Mouse (Mus musculus) macrophage (primary cell): Measurements from ENCODE around the gene Tti1. TPM values are rescaled to one million over a fixed set of nuclear protein-coding genes. Genes with fewer than 3 reads are reported as not detected.
"Not testable (repeated sequence)": the region's sequence is repeated elsewhere in the genome, so short reads cannot be mapped to it uniquely, and the experiment has no call there.

ENCODE experiments used
- H3K27ac ChIP-seq: fragments of 350-480 bp; formaldehyde crosslinking; 2 replicates; pipeline ENCODE4 v1.9.0; 2021
- H3K36me3 ChIP-seq: fragments of 350-480 bp; formaldehyde crosslinking; 2 replicates; pipeline ENCODE4 v1.9.0; 2021; ENCODE audit errors: inconsistent target
- H3K4me3 ChIP-seq: fragments of 350-480 bp; formaldehyde crosslinking; 2 replicates; pipeline ENCODE4 v1.9.0; 2021; ENCODE audit errors: inconsistent target
- H3K79me2 ChIP-seq: fragments of 350-480 bp; formaldehyde crosslinking; 2 replicates; pipeline ENCODE4 v1.9.0; 2021; ENCODE audit errors: inconsistent target
- WGBS: methylation state at CpG from one replicate; pipeline ENCODE4 v1.1.7; 2026; ENCODE audit warnings: inconsistent platforms; ENCODE audit not compliant: missing documents; 5-methylcytosine and 5-hydroxymethylcytosine counted together
- polyA plus RNA-seq: library from polyadenylated mRNA; stranded (reverse); fragments of 250-400 nt; gene quantifications from 3 replicates; pipeline ENCODE4 v1.2.4, GENCODE M21; 2018; ENCODE audit warnings: inconsistent platforms

Gene Tti1
- polyA plus RNA-seq, 1 experiment from 2014 or later: 14.3 TPM

DNA sequence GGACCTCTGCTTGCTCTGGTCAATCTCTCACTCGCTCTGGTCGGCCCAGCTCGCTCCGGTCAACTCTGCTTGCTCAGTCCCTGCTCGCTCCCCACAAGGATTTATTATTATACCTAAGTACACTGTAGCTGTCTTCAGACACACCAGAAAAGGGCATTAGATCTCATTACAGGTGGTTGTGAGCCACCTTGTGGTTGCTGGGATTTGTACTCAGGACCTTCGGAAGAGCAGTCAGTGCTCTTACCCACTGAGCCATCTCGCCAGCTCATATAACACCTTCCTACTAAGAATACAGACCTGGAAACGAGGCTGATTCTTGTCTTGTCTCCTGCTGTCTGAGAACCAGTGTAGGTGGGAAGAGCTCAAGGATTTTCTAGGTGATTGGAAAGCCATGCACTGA lies 27.1 kb upstream of the Tti1 start:
- H3K36me3 ChIP-seq: peaks cover 61% of the 10 kb centered on the region
- H3K4me3 ChIP-seq, H3K27ac ChIP-seq, H3K79me2 ChIP-seq: not testable (repeated sequence)
- WGBS: 95% methylated on average over 8 of the region's 8 CpGs

DNA sequence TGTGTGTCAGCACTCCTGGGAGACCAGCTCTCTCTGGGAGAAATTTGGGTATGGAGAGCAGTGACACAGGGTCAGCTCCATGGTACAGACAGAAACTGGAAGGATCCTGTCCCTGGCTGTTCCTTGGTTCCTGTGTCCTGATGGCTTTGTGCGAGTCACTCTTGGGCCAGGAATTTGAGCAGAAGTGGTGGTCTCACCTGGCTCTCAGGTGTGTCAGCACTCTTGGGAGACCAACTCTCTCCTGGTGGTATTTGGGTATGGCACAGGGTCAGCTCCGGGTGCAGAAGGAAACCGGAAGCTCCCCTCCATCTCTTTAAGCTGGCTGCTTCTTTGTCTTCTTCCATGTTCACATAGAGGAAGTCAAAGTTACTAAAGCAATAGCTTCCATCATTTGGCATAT lies 26.4 kb upstream of the Tti1 start:
- Histone ChIP-seq H3K36me3 (peaks cover 60% of the 10 kb centered on the region), H3K27ac (no peak overlapping the region), H3K4me3 (no peak overlapping the region), H3K79me2 (no peaks in the 10 kb centered on the region)
- WGBS: 86% methylated on average over 3 of the region's 3 CpGs

GRCm38 (mm10) chr2:158050116-158050515 lies 21.9 kb upstream of the Tti1 start:
- 97% methylated on average over 8 of the region's 8 CpGs for WGBS

GRCm38 (mm10) chr2:158048718-158049117 lies 20.5 kb upstream of the Tti1 start:
- no peaks in the 10 kb centered on the region for H3K79me2 ChIP-seq
- H3K36me3 ChIP-seq: peaks cover 44% of the 10 kb centered on the region
- H3K4me3 ChIP-seq: no peak overlapping the region
- 100% methylated on average over 1 of the region's 1 CpGs for whole genome bisulfite sequencing
- H3K27ac ChIP-seq: no peak overlapping the region

More at GRCm38 (mm10) chr2:158050116-158050515, 21.9 kb upstream of the Tti1 start:
- peaks cover 42% of the 10 kb centered on the region for H3K36me3 ChIP-seq
- no peak overlapping the region for H3K27ac ChIP-seq
- H3K79me2 ChIP-seq: no peaks in the 10 kb centered on the region
- H3K4me3 ChIP-seq: no peak overlapping the region

DNA sequence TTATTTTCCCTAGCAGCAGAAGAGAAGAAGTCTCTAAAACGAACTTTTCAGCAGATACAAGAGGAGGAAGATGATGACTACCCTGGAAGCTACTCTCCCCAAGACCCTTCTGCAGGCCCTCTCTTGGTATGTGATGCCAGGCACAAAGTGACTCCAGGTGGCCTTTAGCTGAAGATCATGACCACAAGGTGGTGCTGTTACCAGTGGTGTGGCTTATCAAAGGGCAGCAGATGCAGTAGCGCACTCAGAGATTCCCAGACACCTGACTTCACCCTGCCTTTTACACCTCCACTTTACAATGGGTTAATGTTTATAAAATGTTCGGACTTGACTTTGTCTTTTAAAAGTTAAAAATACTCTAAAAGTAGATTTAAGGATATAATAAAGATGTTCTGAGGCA lies 19.7 kb upstream of the Tti1 start:
- Histone ChIP-seq H3K27ac (no peak overlapping the region), H3K4me3 (no peak overlapping the region), H3K79me2 (no peaks in the 10 kb centered on the region), H3K36me3 (peaks cover 49% of the 10 kb centered on the region)
- 80% methylated on average over 3 of the region's 3 CpGs for WGBS

- Histone ChIP-seq H3K79me2 (peaks cover 7% of the 10 kb centered on the region; the same call in 1 of the 2 replicates), H3K4me3 (no peak overlapping the region), H3K27ac (no peak overlapping the region), H3K36me3 (peaks cover 35% of the 10 kb centered on the region)
- 42% methylated on average over 4 of the region's 4 CpGs for WGBS
Observed at GRCm38 (mm10) chr2:158046186-158046585, 18.0 kb upstream of the Tti1 start.

GRCm38 (mm10) chr2:158043504-158043903 lies 15.3 kb upstream of the Tti1 start:
- Histone ChIP-seq H3K27ac (no peak overlapping the region), H3K4me3 (no peak overlapping the region), H3K79me2 (peaks cover 31% of the 10 kb centered on the region; the same call in 1 of the 2 replicates), H3K36me3 (peaks cover 27% of the 10 kb centered on the region)
- WGBS: 97% methylated on average over 8 of the region's 8 CpGs

DNA sequence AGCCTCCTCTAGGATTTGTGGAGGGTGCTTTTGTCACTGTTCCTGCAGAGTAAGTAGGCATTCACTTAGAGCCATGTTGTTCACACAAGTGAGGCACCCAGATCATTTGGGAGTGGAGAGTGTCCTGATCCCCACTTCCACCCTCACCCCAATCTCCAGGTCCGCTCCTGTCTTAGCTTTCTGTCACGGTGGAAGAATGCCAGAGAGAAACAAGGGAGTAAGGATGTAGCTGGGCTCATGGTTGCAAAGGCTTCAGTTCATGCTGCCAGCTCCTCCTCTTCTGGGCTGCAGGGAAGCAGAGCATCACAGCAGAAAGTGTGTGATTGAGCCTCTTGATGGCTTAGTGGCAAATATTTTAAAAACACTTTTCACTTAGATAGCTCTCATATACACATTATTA lies 12.2 kb upstream of the Tti1 start:
- peaks cover 24% of the 10 kb centered on the region for H3K36me3 ChIP-seq

DNA sequence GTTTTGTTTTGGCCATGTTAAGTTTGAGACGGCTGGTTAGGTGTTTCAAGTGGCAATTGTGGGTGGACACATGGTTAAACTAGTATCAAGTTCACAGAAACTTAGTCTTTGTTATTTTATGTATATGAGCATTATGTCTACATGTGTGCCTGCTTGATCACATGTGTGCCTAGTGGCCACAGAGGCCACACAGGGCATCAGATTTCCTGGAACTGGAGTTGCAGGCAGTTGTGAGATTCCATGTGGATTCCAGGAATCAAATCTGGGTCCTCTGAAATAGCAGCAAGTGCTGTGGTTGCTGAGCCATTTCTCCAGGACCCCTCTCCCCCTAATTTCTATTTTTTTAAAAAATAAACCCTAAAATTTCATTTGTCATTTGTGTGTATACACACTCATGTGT lies 11.4 kb upstream of the Tti1 start:
- no peak overlapping the region for H3K27ac ChIP-seq
- 100% methylated on average over 1 of the region's 1 CpGs for WGBS
- H3K79me2 ChIP-seq: peaks cover 70% of the 10 kb centered on the region
- H3K4me3 ChIP-seq: no peak overlapping the region
- H3K36me3 ChIP-seq: peaks cover 24% of the 10 kb centered on the region

More for the DNA sequence above, 12.2 kb upstream of the Tti1 start:
- WGBS: 95% methylated on average over 2 of the region's 2 CpGs
- Histone ChIP-seq H3K4me3 (no peak overlapping the region), H3K79me2 (peaks cover 62% of the 10 kb centered on the region), H3K27ac (no peak overlapping the region)

- peaks cover 17% of the 10 kb centered on the region; the same call in 1 of the 2 replicates for H3K36me3 ChIP-seq
- WGBS: 100% methylated on average over 1 of the region's 1 CpGs
- H3K4me3 ChIP-seq: no peak overlapping the region
- H3K79me2 ChIP-seq: peaks cover 91% of the 10 kb centered on the region
- no peak overlapping the region for H3K27ac ChIP-seq
Observed at GRCm38 (mm10) chr2:158037571-158037970, 9.3 kb upstream of the Tti1 start.

DNA sequence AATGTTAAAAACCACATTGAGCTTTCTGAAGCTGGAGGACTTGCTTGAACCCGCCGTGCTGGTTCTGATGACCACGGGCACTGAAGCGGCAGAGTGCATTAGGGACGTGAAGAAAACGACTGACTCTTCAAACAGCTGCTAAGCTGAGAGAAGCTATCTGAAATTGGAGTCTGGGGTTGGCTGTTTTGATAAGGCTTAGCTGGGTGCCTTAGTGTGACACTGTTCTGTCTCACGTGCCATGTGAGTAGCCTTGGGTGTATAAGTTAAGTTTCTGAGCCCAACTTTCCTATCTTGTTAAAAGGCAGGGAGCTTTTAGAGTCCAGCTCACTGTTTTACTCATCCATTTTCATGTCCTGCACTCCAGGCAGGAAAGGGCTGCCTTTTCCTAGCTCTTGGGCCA lies 8.7 kb upstream of the Tti1 start:
- 100% methylated on average over 7 of the region's 7 CpGs for WGBS
- Histone ChIP-seq H3K36me3 (peaks cover 17% of the 10 kb centered on the region; the same call in 1 of the 2 replicates), H3K79me2 (peaks cover 97% of the 10 kb centered on the region), H3K27ac (no peak overlapping the region), H3K4me3 (no peak overlapping the region)

GRCm38 (mm10) chr2:158036408-158036807 lies 8.2 kb upstream of the Tti1 start:
- H3K4me3 ChIP-seq: no peak overlapping the region
- peaks cover 17% of the 10 kb centered on the region; the same call in 1 of the 2 replicates for H3K36me3 ChIP-seq
- 93% methylated on average over 5 of the region's 6 CpGs for WGBS
- peaks cover 98% of the 10 kb centered on the region for H3K79me2 ChIP-seq
- no peak overlapping the region for H3K27ac ChIP-seq

- 97% methylated on average over 2 of the region's 2 CpGs for WGBS
- Histone ChIP-seq H3K4me3 (no peak overlapping the region), H3K79me2 (peaks cover 99% of the 10 kb centered on the region), H3K36me3 (peaks cover 16% of the 10 kb centered on the region; the same call in 1 of the 2 replicates), H3K27ac (no peak overlapping the region)
Observed at GRCm38 (mm10) chr2:158035813-158036212, 7.6 kb upstream of the Tti1 start.

DNA sequence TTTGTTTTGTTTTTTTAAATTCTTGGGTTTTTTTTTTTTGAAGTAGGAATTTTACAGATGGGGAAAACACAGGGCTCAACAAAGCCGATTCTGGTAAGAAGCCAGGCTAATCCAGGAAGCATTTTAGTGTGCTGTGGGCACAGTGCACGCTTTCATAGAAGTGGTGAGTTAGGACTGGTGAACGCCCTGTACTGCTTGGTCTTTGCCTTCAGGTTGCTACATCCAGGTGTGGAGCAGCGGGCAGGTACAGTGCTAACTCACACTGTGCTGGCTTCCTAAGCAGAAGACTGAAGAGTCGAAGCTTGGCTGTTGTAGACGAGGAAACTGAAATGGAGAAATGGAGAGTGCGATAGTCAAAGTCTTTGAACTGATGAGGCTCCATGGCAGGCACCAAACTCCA lies 1.8 kb upstream of the Tti1 start:
- WGBS: 57% methylated on average over 7 of the region's 7 CpGs
- Histone ChIP-seq H3K4me3 (peak overlapping the region; percentile 99; the same call in 1 of the 2 replicates), H3K27ac (no peak overlapping the region), H3K36me3 (no peaks in the 10 kb centered on the region), H3K79me2 (peaks cover 94% of the 10 kb centered on the region)

GRCm38 (mm10) chr2:158027855-158028353 lies 329 bp downstream of the Tti1 start:
- peaks cover 94% of the 10 kb centered on the region for H3K79me2 ChIP-seq
- H3K27ac ChIP-seq: peak overlapping the region; percentile 81
- WGBS: 4% methylated on average over 16 of the region's 16 CpGs
- no peaks in the 10 kb centered on the region for H3K36me3 ChIP-seq
- H3K4me3 ChIP-seq: peak overlapping the region; percentile 99

GRCm38 (mm10) chr2:158017330-158017729 lies 10.9 kb downstream of the Tti1 start:
- WGBS: 98% methylated on average over 4 of the region's 4 CpGs
- H3K36me3 ChIP-seq: no peaks in the 10 kb centered on the region
- no peak overlapping the region for H3K27ac ChIP-seq

More at GRCm38 (mm10) chr2:158017330-158017729, 10.9 kb downstream of the Tti1 start:
- Histone ChIP-seq H3K79me2 (peaks cover 63% of the 10 kb centered on the region; the same call in 1 of the 2 replicates), H3K4me3 (no peak overlapping the region)
